ENCODE assay signal across 25 mouse cellular contexts in genomic region chr2:33800221-33800620, GRCm38 (mm10).
DNase-seq lines count a peak whose midpoint lies in the region; ATAC-seq lines count a peak whose summit lies in the region.
"Had no signal": no experiment of that assay in that cellular context is flagged by ENCODE, and none has a peak within 500 bp of the region (broad histone marks: within the 10 kb centered on the region; RNA-seq: fewer than 3 reads in every experiment).

No protein-coding gene starts in this region.

- H3K9me3 ChIP-seq in lung, embryonic 16.5 days (ENCODE audit: control insufficient read depth, low read length) = no peaks in the 10 kb centered on the region
- H3K9me3 ChIP-seq: embryonic facial prominence, embryonic 10.5 days; embryonic facial prominence, embryonic 13.5 days; forebrain, embryonic 12.5 days; forebrain, embryonic 15.5 days had no signal

- ATAC-seq in lung, embryonic 16.5 days (ENCODE audit: low read depth) = no peak
- ATAC-seq: CD4-positive, CD25-positive, alpha-beta regulatory T cell, adult 4 months; forebrain, embryonic 15.5 days; hindbrain, postnatal 0 days had no signal

- no peak overlapping the region for H3K4me3 ChIP-seq in lung, embryonic 16.5 days (ENCODE audit: low read length)
- H3K4me3 ChIP-seq: embryonic facial prominence, embryonic 10.5 days; embryonic facial prominence, embryonic 13.5 days; erythroblast, embryonic 14.5 days; forebrain, embryonic 12.5 days; forebrain, embryonic 15.5 days; gastrocnemius, adult 2 months had no signal

- H3K4me2 ChIP-seq in lung, embryonic 16.5 days (ENCODE audit: low read depth, low read length) = no peak overlapping the region
- H3K4me2 ChIP-seq: embryonic facial prominence, embryonic 13.5 days; forebrain, embryonic 12.5 days; forebrain, embryonic 15.5 days; heart, embryonic 11.5 days; hindbrain, embryonic 14.5 days had no signal

- peak overlapping the region; percentile 53; the same call in 1 of the 2 replicates for H3K27ac ChIP-seq in lung, embryonic 16.5 days (ENCODE audit: low read length)
- H3K27ac ChIP-seq: embryonic facial prominence, embryonic 10.5 days; embryonic facial prominence, embryonic 13.5 days; forebrain, embryonic 12.5 days; forebrain, embryonic 15.5 days; hindbrain, embryonic 14.5 days; hindbrain, postnatal 0 days had no signal

- no peak overlapping the region for H3K9ac ChIP-seq in lung, embryonic 16.5 days (ENCODE audit: low read length)
- H3K9ac ChIP-seq: embryonic facial prominence, embryonic 13.5 days; forebrain, embryonic 12.5 days; forebrain, embryonic 15.5 days; hindbrain, embryonic 14.5 days had no signal

- 75% methylated on average over 6 of the region's 6 CpGs for WGBS in lung, embryonic 16.5 days

- peaks cover 11% of the 10 kb centered on the region for H3K4me1 ChIP-seq in lung, embryonic 16.5 days (replicated peaks; ENCODE audit: control insufficient read depth, insufficient read depth, low read length)

- intact Hi-C loops in left cerebral cortex, postnatal 10 days (cut with DNase I) = no loop called here

- DNase-seq in left cerebral cortex, adult 18-20 months (ENCODE audit: low spot score in 2 of 2) = peak; percentile 31 to 43
- DNase-seq in left cerebral cortex, postnatal 10 days (ENCODE audit: extremely low spot score in 1 of 2, low spot score in 2 of 2) = no peak
- DNase-seq in lung, postnatal 25 days (ENCODE audit: low spot score) = no peak
- peak; percentile 56 for DNase-seq in right cerebral cortex, adult 18-20 months
- DNase-seq in right cerebral cortex, postnatal 25 days = no peak
- DNase-seq: adrenal gland, adult 2 months; adrenal gland, postnatal 14 days; cerebellum, adult 11-12 months; cerebellum, adult 8-10 months; cerebellum, postnatal 10 days; cerebellum, postnatal 36 days; embryo, embryonic 11 days; gastrocnemius, adult 2 months; gastrocnemius, postnatal 14 days; heart, adult 11 months had no signal

- H3K27me3 ChIP-seq in lung, embryonic 16.5 days (ENCODE audit: control insufficient read depth, insufficient read depth, low read depth, low read length) = no peaks in the 10 kb centered on the region
- H3K27me3 ChIP-seq: embryonic facial prominence, embryonic 13.5 days; forebrain, embryonic 15.5 days had no signal

- H3K36me3 ChIP-seq in lung, embryonic 16.5 days (ENCODE audit: control insufficient read depth, insufficient read depth, low read length) = no peaks in the 10 kb centered on the region

Comparison
In these comparisons a context has a peak if more than half of its experiments do, and no peak if none do; other contexts are left out.
1. DNase-seq: peak in left cerebral cortex, adult 18-20 months (2 of 2) and right cerebral cortex, adult 18-20 months (single experiment); none in left cerebral cortex, postnatal 10 days (0 of 2), lung, postnatal 25 days (single experiment) and right cerebral cortex, postnatal 25 days (single experiment).